Mouse (Mus musculus): ENCODE measurements around the gene Sat2.
"Not testable (repeated sequence)": the region's sequence is repeated elsewhere in the genome, so short reads cannot be mapped to it uniquely, and the experiment has no call there.

Sat2 gene

GRCm38 (mm10) chr11:69599436-69599835, 22.4 kb upstream of the Sat2 start:
- in situ Hi-C loops (cut with MboI, MseI), result no loop called here

DNA sequence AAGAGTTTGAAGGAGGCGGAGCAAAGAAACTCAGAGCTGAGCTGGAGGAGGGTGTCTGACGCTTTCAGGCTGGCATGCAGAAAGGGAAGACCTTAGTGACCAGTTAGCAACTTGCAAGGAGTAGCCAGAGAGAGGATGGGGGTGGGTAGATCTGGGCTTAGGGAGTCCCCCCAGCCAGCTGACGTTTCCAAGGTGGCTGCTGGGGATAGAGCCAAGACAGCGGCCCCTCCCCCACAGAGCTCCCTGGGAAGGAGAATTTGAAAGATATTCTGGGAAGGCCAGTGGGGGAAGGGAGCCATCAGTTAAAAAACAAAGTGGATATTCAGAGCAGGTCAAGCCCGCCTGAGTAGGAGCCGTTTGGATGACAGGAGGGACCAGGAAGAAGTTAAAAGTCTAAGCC, 21.7 kb upstream of the Sat2 start:
- in situ Hi-C loops (cut with MboI, MseI), result no loop called here

DNA sequence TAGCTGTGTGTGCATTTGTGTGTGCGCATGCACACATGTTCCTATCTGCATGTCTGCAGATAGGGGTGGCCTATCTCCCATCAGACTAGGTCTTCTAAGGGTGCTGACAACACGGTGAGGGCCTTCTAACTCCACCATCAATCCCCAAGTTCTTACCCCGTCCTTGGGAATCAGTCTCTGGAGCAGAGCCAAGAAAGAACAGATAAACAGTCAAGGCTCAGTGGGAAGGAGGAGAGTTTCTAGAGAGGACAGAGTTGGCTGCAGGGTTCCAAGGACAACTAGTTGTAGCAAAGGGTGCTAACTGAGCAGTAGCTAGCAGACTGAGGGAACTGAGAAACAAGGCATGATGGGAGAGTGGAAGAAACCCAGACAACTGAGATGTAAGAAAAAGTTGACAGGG, 20.1 kb upstream of the Sat2 start:
- in situ Hi-C loops (cut with MboI, MseI), result no loop called here

GRCm38 (mm10) chr11:69603516-69603915, 18.3 kb upstream of the Sat2 start:
- in situ Hi-C loops (cut with MboI, MseI), result no loop called here

GRCm38 (mm10) chr11:69604347-69604746, 17.5 kb upstream of the Sat2 start:
- in situ Hi-C loops (cut with MboI, MseI), result no loop called here

GRCm38 (mm10) chr11:69604795-69605664, 16.8 kb upstream of the Sat2 start:
- in situ Hi-C loops (cut with MboI, MseI), result no loop called here

DNA sequence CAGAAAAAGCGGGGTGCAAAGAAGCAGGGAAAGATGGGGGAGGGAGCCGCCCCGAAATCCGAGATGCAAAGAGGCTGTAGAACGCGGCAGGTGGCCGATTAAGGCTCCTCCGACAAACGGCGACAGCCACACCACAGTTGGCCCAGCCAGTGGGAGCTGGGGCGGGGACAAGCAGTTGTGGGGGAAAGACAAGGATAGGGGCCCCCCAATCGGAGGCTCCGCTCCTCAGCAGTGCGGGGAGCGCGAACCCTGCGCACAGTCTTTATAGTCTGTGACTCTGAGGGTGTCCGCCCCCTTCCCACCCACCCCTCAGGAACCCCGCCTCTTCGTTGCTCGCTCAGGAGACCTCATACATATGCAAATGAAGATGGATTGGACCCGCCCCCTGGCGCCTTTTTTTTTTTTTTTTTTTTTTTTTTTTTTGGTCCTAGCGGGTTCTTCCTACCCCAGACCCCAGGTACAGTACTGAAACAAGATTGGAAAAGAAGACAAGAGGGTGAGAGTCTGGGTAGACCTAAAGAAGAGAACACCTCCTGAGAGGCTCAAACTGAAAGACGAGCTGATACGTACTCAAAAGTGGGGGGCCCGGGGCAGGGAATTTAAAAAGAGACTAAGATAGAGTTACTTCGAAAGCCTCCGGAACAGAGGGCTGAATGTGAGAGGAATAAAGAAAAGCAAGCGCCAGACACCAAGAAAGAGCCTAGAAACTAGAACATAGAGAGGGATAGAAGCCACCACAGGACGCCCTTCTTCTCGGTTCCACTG, 15.9 kb upstream of the Sat2 start, which contains the start of gene Atp1b2:
Atp1b2 (minus strand) TSS at position 217 of the 765 bp plus-strand sequence.
- in situ Hi-C loops (cut with MboI, MseI), result no loop called here

DNA sequence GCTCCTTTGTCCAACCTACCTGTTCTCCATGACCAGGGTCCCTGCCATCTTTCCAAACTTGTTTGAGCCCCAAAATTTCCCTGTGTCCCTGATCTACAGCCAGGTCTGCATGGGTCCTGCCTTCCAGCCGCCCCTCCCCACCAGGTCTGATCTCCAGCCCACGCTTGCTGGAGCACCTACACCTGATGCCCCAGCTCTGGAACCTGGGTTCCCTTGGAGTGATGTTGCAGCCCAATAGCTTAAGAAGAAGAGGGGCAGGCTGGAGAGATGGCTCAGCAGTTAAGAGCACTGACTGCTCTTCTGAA, 15.4 kb upstream of the Sat2 start:
- in situ Hi-C loops (cut with MboI, MseI), result no loop called here

DNA sequence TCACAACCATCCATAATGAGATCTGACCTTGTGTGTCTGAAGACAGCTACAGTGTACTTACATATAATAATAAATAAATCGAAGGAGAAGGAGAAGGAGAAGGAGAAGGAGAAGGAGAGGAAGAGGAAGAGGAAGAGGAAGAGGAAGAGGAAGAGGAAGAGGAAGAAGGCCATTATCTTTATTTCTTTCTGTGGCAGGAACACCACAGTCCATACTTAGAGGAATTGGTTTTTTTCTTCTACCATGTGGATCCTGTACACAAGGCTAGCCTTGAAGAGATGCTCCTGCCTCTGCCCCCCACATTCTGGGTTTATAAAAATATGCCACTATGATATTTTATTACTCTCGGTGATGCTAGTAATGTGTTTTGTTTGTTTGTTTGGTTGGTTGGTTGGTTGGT, 15.0 kb upstream of the Sat2 start:
- in situ Hi-C loops (cut with MboI, MseI), result no loop called here

DNA sequence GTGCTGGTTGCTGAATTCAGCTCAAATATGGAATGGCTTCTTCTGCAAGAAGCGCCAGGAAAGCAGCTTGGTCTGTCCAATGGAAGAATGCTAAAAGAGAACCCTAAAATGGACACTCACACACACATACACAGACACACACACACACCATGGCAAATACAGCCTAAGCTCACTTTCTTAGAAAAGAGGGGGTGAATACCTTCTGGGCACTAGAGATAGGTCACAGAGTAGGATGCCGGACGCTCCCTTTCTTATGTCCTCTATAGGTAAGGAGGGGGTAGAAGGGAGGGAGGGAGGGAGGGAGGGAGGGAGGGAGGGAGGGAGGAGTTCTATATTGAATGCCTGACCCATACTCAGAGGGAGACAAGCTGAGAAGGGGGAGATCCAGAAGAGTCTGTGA, 13.3 kb upstream of the Sat2 start:
- in situ Hi-C loops (cut with MboI, MseI), result no loop called here

- in situ Hi-C loops (cut with MboI, MseI), result no loop called here
Observed at GRCm38 (mm10) chr11:69609416-69609815, 12.4 kb upstream of the Sat2 start.

DNA sequence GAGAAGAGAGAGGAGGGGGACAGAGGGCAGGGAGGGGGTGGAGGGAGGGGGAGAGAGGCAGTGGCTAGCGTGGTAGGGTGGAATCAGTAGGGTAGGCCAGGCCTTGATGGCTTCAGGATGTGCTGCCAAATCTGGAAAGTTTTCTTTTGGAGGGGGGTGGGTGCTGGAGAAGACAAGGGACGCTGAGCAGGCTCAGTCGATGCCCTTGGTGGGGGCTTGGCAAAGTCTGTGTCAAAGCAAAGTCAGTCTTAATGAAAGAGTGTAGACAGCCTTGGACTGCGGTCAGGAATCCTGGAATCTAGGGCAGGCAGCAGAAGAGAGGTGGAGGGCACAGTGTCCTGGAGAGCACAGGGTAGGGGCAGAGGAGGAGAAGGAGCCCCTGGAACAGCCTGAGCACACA, 10.9 kb upstream of the Sat2 start:
- in situ Hi-C loops (cut with MboI, MseI), result no loop called here

DNA sequence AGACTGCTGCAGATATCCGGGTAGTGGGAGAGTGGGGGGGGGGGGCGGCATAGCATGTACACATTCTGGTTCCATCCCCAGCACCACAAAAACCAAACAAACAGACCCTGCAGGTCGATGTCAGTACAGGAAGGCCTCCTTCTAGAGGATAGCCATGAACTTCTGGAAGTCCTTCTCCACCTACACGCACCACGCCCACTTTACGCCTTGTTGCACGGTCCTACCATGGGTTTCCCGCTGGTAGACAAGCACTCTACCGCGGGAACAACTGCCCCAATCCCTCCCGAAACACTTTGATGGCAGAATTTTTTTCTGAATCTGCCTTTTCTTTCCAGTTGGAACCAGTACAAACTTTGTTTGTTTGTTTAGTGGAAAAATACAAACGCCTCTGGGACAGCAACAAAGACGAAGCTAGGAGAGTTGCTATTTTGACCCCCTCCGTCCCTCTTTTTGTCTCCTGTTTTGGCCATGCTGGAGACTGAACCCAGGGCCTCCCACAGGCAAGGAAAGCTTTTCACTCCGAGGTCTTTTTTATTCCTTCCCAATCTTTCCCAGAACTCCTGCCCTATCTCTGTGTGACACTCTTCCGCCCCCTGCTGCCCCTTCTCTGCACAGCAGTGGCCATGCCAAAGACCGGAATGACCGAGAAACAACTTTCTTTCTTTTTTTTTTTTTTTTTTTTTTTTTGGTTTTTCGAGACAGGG, 8.1 kb upstream of the Sat2 start:
- in situ Hi-C loops (cut with MboI, MseI), result no loop called here

DNA sequence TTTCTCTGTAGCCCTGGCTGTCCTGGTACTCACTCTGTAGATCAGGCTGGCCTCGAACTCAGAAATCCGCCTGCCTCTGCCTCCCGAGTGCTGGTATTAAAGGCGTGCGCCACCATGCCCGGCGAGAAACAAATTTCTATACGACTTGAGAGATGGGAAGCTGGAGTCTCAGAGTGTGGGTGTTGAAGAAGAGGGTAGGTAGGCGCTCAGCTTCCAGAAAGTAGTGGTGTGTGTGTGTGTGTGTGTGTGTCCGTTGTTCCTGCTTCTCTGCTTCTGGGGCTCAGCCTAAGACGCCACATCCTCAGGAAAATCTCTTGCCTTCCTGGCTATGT, 7.6 kb upstream of the Sat2 start:
- in situ Hi-C loops (cut with MboI, MseI), result not testable (repeated sequence)

GRCm38 (mm10) chr11:69616781-69617180, 5.0 kb upstream of the Sat2 start:
- in situ Hi-C loops (cut with MboI, MseI), result no loop called here

DNA sequence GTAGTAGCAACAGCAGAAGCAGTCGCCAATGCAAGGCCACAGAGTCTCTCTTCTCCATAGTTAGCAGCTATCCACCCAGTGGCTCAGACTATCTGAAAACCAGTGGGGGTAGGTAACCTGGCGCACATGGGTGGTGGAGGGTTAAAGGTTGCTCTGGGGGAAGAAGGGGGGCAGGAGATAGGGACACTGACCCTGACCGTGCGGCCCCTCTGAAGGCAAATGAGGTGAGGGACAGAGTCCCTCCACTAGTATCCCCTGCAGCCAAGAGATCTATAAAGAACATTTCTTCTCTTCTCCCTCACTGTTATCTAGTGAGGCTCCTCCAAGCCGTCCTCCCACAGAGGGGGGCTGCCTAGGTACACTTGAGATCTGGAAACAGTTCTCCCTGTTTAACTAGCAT, 4.0 kb upstream of the Sat2 start, which contains the start of gene Shbg:
Shbg (minus strand) TSS at position 101 of the 400 bp plus-strand sequence.
- in situ Hi-C loops (cut with MboI, MseI), result no loop called here

GRCm38 (mm10) chr11:69620394-69621081, 1.3 kb upstream of the Sat2 start:
- in situ Hi-C loops (cut with MboI, MseI), result no loop called here

- in situ Hi-C loops (cut with MboI, MseI), result no loop called here
Observed at GRCm38 (mm10) chr11:69622406-69622805, 582 bp downstream of the Sat2 start.

DNA sequence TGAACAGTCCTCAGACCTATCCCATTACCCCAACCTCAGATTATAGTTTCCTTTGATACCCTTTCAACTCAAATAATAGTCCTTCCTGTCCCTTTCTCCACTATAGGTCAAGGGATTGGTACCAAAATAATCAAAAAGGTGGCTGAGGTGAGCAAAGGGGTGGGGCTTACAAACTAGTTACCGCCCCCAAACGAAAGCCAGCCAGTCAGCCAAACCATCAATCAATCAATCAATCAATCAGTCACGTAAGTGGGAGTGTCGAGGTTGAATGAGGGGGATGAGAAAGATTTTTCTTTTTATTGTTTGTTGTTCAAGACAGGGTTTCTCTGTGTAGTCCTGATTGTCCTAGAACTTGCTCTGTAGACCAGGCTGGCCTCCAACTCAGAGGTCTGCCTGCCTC, 1.2 kb downstream of the Sat2 start:
- in situ Hi-C loops (cut with MboI, MseI), result no loop called here

GRCm38 (mm10) chr11:69624339-69624738, 2.5 kb downstream of the Sat2 start:
- in situ Hi-C loops (cut with MboI, MseI), result not testable (repeated sequence)

GRCm38 (mm10) chr11:69628286-69628685, 6.5 kb downstream of the Sat2 start:
- in situ Hi-C loops (cut with MboI, MseI), result no loop called here

- in situ Hi-C loops (cut with MboI, MseI), result no loop called here
Observed at GRCm38 (mm10) chr11:69629802-69630201, 8.0 kb downstream of the Sat2 start.
